Mouse (Mus musculus) ES-E14 (cell line): Measurements from ENCODE around the gene Gcnt7.

Experiments used
- CHD2 ChIP-seq: IDR thresholded peaks from 2 replicates; pipeline ENCODE4 v1.6.1; 2014; ENCODE audit warnings: mild to moderate bottlenecking, low read depth, low read length, inconsistent platforms
- ZC3H11A ChIP-seq: IDR thresholded peaks from 2 replicates; pipeline ENCODE4 v1.6.1; 2012; ENCODE audit warnings: low read depth, mild to moderate bottlenecking, inconsistent platforms, low read length, borderline replicate concordance
- ZNF384 ChIP-seq: IDR thresholded peaks from 2 replicates; pipeline ENCODE4 v1.6.1; 2012; ENCODE audit warnings: low read depth, low read length, inconsistent platforms

- TF ChIP-seq ZNF384 (no peak), ZC3H11A (no peak), CHD2 (no peak)
Observed at GRCm38 (mm10) chr2:172484696-172485370, 26.4 kb upstream of the Gcnt7 start.
